Mouse (Mus musculus) monocyte, adult 5-6 weeks (primary cell): Measurements from ENCODE around the gene Olfml3. TPM values are rescaled to one million over a fixed set of nuclear protein-coding genes. Genes with fewer than 3 reads are reported as not detected.

ENCODE experiments used
- ATAC-seq: fragments of 153-309, 156-312 bp; replicated peaks from 2 replicates; pipeline ENCODE4 v1.8.0; 2017; ENCODE audit warnings: mild to moderate bottlenecking; ENCODE audit not compliant: low TSS enrichment, insufficient number of reproducible peaks, severe bottlenecking, poor library complexity, low FRiP score
- total RNA-seq: library from RNA; stranded (forward); fragments of 200-1000, 200-491, 200-594 nt; gene quantifications from 3 replicates; pipeline ENCODE4 v1.2.3, GENCODE M21; 2017

Gene Olfml3
- total RNA-seq, 1 experiment from 2014 or later, result 0.10 TPM

- no peak for ATAC-seq
These were observed 21.8 kb downstream of the Olfml3 start for GRCm38 (mm10) chr3:103715762-103716693.

DNA sequence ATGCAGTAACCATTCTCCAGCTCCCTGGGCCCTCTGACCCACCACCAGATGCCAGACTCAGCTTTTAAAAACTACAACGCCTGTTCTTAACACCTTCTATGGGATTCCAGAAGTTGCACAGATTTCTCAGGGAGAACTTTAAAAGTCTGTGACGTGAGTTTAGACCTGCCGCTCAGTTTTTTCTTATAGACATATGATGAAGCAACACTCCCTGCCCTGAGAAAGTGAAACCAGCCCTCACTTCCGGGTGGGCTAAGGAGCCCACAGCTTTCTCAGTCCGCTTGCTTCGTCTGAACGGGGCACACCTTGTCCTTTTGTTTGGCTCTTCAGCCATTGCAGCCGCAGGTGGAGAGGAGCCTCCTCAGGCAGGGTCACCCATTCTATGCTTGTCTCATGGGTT is 22.9 kb downstream of the Olfml3 start:
- no peak for ATAC-seq

DNA sequence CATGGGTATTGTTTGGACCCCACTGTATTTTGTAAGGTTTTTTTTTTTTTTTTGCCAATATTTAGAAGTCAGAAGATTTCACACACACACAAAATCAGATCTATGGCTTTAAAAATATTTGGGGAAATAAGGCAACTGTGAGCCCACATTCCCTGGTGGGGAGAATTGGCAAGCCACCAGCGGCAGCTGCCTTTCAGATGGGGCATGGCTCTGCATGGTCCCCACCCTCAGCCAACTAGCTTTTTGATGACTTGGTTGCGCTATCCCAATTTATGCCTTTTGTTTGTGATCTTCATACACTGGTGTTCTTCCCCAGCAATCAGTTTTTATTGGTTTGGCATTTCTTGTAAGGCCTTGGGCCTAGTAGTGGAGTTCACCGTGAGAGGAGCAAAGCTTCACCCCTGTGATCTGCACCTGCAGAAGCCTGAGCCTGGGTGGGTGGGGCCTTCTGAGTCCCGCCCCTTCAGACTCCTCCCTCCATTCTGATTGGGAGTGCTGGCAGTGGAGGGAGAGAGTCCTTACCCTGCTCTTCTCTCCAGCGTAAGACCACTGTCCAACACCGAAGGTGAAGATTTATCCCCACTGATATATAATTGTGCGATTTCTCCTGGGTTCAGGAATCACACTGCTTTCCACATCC is 23.4 kb downstream of the Olfml3 start:
- no peak for ATAC-seq

- ATAC-seq, result no peak
These were observed 25.6 kb downstream of the Olfml3 start for GRCm38 (mm10) chr3:103712196-103712595.

- ATAC-seq, result no peak
These were observed 28.2 kb downstream of the Olfml3 start for GRCm38 (mm10) chr3:103709470-103710040.

- no peak for ATAC-seq
These were observed 32.4 kb downstream of the Olfml3 start for GRCm38 (mm10) chr3:103705426-103705825.

- ATAC-seq, result no peak
These were observed 33.1 kb downstream of the Olfml3 start for GRCm38 (mm10) chr3:103704661-103705060.

DNA sequence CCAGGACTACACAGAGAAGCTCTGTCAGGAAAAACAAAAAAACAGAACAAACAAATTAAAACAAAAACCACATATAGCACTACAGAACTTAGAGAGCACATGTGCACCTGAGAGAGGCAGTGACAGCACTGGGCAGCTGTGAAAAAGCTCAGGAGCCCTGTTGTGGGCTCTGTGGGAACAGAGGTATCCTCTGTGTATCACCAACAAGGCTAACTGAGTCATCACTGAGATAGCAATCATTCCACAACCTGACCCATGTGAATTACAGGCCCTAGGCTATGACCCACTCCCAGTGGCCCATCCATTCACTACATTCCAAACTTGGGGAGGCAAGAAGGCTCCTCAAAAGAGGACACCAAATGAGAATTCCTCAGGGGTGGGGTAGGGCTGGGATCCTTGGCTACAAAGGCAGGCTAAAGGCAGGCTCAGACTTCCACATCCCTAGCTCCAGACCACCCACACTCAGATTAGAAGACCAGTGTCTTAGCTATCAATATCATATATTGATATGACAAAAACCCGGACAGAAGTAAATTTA is 41.3 kb downstream of the Olfml3 start:
- no peak for ATAC-seq

DNA sequence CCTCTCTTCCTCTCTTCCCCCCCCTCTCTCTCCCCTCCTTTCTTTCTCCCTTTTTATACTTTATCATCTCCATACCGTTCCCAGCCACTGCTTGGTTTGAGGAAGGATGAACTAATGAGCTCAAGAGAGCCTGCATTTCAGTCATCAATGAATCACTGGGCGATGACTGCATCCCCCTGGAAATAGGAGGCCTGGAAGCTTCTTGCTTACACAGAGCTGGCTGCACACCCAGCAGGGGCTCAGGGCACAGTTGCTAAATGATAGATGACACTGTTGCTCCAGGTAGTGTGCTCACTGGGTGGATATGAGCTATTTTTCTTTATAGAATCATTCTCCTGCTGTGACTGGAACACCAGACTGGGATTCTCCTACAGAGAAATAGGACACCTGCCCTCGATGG is 42.2 kb downstream of the Olfml3 start:
- ATAC-seq, result no peak

DNA sequence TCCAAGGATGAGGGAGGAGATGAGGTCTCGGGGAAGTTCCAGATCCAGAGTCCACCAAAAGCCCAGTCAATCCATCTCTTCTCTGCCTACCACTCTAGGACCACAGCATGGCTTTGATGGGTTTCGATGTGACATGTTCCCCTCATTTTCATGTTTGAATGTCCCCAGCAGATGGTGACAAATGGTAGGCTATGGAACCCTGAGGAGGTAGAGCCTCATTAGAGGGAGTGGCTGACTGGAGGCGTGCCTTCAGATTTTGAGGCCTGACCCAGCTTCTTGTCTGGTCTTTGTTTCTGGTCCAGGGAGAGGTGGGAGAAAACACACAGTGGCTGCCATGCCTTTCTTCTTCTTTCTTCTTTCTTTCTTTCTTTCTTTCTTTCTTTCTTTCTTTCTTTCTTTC is 47.3 kb downstream of the Olfml3 start:
- ATAC-seq, result no peak

- ATAC-seq, result no peak
These were observed 48.8 kb downstream of the Olfml3 start for GRCm38 (mm10) chr3:103689043-103689442.

GRCm38 (mm10) chr3:103683966-103684319 is 53.9 kb downstream of the Olfml3 start:
- ATAC-seq, result no peak

DNA sequence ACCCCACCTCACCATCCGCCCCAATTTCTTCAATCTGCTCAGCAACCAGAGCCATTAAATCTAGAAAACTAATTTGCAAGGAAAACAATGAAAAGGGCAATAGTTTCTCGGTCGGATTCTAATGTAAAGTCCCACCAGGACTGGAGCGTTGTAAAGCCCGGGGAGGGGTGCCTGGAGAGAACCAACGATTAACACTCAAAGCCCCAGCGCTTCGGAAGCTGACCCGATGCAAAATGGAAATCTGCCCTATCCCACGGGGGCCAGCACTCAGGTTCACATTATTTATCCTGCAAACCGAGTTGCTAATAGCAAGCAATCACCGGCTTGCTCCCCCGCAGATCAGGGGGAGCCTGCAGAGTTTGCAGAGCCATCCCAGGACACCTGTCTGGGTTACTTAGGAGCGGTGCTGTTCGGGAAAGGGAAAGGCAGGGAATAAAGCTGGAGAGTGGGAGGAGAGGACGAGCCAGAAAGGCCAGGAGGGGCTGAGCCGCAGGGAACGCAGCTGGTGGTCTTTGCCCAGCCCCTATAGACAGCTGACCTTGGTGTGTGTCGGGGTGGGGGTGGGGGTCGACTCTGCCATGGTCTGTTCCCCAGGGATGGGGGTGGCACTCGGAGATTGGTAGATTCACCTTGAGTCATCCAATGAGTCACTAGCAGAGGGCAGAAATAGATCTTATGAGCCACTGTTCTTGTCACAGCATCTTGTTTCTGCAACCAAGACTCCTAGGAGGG is 54.4 kb downstream of the Olfml3 start:
- no peak for ATAC-seq

DNA sequence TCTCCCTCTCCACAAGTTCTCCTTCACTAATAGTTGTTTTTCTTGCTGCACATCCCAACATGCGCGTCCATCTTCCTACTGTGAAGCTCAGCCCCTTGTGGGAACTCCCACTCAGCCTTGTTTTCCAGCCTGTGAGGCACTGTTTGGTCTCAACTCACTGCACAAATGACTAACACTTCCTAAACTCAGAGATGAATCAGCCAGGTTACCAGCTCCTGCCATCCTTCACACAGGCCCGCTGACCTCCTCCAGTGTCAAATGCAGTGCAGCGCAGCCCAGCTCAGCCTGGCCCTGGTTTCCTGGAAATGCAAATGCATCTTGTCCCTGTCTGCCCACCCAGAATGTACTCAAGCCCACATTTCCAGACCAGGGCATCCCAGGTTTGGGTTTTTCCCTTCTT is 55.3 kb downstream of the Olfml3 start:
- no peak for ATAC-seq

DNA sequence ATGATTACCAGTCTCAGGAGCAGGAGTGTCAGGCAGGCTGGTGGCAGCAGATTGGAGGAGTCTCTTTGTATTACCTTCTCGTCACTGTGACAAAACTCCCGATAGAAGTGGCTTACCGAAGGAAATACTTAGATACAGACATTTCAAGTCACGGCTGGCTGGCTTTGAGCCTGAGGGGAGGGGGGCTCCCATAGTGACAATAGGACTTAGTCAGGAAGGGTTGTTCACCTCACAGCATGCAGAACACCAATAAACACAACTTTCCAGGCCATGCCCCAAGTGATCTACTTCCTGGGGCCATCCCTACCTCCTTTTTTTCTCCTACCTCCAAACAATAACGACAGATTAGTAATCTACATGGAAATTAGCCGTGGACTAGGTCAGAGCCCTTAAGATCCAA is 59.0 kb downstream of the Olfml3 start:
- no peak for ATAC-seq

DNA sequence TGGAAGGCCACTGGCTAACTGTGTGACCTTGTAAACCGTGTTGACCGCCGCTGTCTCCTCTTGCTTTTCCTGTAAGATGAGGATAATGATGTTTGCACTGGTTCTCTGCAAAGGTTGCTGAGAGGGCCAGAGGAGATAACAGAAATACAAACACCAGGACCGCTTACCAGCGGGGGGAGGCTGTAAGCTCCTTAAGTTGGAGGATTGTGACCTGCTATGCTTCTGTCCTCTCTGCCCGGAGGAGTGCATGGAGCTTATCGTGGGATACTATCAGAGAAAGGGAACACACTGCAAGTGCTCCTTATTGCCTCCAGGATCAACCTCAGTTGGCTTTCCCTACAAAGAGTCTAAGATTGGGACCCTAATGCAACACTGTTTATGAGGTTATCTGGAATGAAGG is 65.1 kb downstream of the Olfml3 start:
- no peak for ATAC-seq
